Mouse (Mus musculus): ENCODE data around the gene Gm17175. TPM values are rescaled to one million over a fixed set of nuclear protein-coding genes. Genes with fewer than 3 reads are reported as not detected.
"Not testable (repeated sequence)": the region's sequence is repeated elsewhere in the genome, so short reads cannot be mapped to it uniquely, and the experiment has no call there.

The Gm17175 gene
- not detected in 2 replicates for polyA plus RNA-seq (2015; fragmentation: Nextera tagmentation; extraction: Ambion mirVana)

DNA sequence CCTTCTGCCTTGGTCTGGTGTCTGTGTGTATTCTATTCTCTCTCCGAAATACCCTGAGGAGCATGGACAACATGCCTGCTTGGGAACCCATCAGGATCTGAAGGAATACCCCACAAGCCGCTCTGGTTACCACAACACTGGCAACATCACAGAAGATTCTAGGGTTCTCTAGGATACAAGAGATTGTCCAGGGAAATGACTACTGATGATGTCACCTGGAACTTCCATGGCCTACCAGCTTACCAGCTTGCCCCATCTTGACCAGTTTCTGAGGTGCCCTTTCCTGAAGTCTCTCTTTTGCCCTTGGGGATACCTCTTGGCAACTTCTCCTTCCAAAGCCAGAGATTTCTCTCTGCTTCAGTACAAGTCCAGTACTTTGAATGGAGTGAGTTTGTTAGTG, at the start of gene Gm17175:
Gene Gm17175 (minus strand): TSS at position 101 of the 400 bp plus-strand sequence.
- H3K9ac ChIP-seq (replicated peaks); H3K4me1 ChIP-seq; ATAC-seq (replicated peaks); H3K36me3 ChIP-seq; H3K27me3 ChIP-seq; H3K27ac ChIP-seq (replicated peaks); H3K9me3 ChIP-seq; H3K4me2 ChIP-seq (replicated peaks); H3K4me3 ChIP-seq: not testable (repeated sequence)
- 94% methylated on average over 2 of the region's 2 CpGs for WGBS

GRCm38 (mm10) chr14:51611210-51611609, 37.3 kb upstream of the Gm17175 start, which contains the start of gene Gm17078:
Gene Gm17078, minus strand, starts transcription at chr14:51611310.
- 94% methylated on average over 1 of the region's 1 CpGs for WGBS
- no peaks in the 10 kb centered on the region for H3K9me3 ChIP-seq
- no peak within 1 kb of the TSS for H3K4me3 ChIP-seq
- H3K27me3 ChIP-seq, result no peaks in the 10 kb centered on the region
- no peaks in the 10 kb centered on the region for H3K4me1 ChIP-seq
- H3K9ac ChIP-seq (replicated peaks), result no peak within 1 kb of the TSS
- ATAC-seq (replicated peaks), result no peak
- H3K4me2 ChIP-seq (replicated peaks), result no peak within 1 kb of the TSS
- H3K36me3 ChIP-seq, result no peaks in the 10 kb centered on the region
- H3K27ac ChIP-seq (replicated peaks), result no peak within 1 kb of the TSS

DNA sequence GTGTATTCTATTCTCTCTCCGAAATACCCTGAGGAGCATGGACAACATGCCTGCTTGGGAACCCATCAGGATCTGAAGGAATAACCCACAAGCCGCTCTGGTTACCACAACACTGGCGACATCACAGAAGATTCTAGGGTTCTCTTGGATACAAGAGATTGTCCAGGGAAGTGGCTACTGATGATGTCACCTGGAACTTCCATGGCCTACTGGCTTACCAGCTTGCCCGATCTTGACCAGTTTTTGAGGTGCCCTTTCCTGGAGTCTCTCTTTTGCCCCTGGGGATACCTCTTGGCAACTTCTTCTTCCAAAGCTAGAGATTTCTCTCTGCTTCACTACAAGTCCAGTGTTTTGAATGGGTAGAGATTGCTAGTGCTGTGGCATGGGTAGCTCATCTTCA, 18.2 kb upstream of the Gm17175 start, which contains the start of gene Gm17174:
Gene Gm17174 (minus strand): TSS at position 101 of the 400 bp plus-strand sequence.
- H3K4me2 ChIP-seq (replicated peaks); H3K27ac ChIP-seq (replicated peaks); H3K4me1 ChIP-seq; H3K9ac ChIP-seq (replicated peaks); H3K9me3 ChIP-seq; H3K4me3 ChIP-seq; H3K27me3 ChIP-seq; H3K36me3 ChIP-seq; ATAC-seq (replicated peaks): not testable (repeated sequence)
- 92% methylated on average over 4 of the region's 4 CpGs for WGBS

DNA sequence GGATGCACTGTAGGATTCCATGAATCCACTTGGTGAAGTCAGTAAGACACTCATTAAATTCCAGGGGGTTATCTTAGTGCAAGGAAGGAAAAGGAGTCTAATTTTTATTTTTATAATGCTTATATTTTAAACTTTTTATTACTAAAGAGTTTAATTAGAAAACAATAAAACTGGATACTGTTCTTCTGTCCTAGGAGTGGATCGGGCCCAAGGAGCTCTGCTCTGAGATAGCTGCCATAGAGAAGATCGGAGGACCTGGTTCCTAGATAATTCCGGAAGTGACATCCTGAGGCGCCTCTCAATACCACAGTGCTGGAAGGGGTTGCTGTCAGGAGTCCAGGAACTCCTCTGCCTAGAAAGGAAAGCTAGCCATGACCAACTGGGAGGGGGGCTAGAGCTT, 21.4 kb downstream of the Gm17175 start, which contains the start of gene Gm5622:
Gene Gm5622 (plus strand): TSS at position 301 of the 400 bp plus-strand sequence.
- Histone ChIP-seq H3K4me2 (replicated peaks) (no peak within 1 kb of the TSS), H3K4me1 (no peaks in the 10 kb centered on the region), H3K9me3 (no peaks in the 10 kb centered on the region), H3K27me3 (no peaks in the 10 kb centered on the region), H3K27ac (replicated peaks) (no peak within 1 kb of the TSS), H3K36me3 (no peaks in the 10 kb centered on the region), H3K4me3 (no peak within 1 kb of the TSS), H3K9ac (replicated peaks) (no peak within 1 kb of the TSS)
- WGBS, result 94% methylated on average over 4 of the region's 4 CpGs
- no peak for ATAC-seq (replicated peaks)

Other genes with a start within 250 kb of the Gm17175 start
- not detected in 2 replicates for gene Gm7247, start 212.3 kb downstream of the Gm17175 start, polyA plus RNA-seq (2015; fragmentation: Nextera tagmentation; extraction: Ambion mirVana)
- not detected in 2 replicates for gene Vmn2r88, start 163.2 kb downstream of the Gm17175 start, polyA plus RNA-seq (2015; fragmentation: Nextera tagmentation; extraction: Ambion mirVana)
- gene Vmn2r89, start 122.2 kb downstream of the Gm17175 start, polyA plus RNA-seq (2015; fragmentation: Nextera tagmentation; extraction: Ambion mirVana), result not detected in 2 replicates
- gene Gm5622, start 21.3 kb downstream of the Gm17175 start, polyA plus RNA-seq (2015; fragmentation: Nextera tagmentation; extraction: Ambion mirVana), result not detected in 2 replicates
- not detected in 2 replicates for gene Gm17174, start 18.1 kb upstream of the Gm17175 start, polyA plus RNA-seq (2015; fragmentation: Nextera tagmentation; extraction: Ambion mirVana)
- gene Gm17078, start 37.2 kb upstream of the Gm17175 start, polyA plus RNA-seq (2015; fragmentation: Nextera tagmentation; extraction: Ambion mirVana), result not detected in 2 replicates
- gene Gm4181, start 61.6 kb upstream of the Gm17175 start, polyA plus RNA-seq (2015; fragmentation: Nextera tagmentation; extraction: Ambion mirVana), result not detected in 2 replicates
- not detected in 2 replicates for gene Gm17079, start 121.4 kb upstream of the Gm17175 start, polyA plus RNA-seq (2015; fragmentation: Nextera tagmentation; extraction: Ambion mirVana)
- gene Gm5800, start 143.1 kb upstream of the Gm17175 start, polyA plus RNA-seq (2015; fragmentation: Nextera tagmentation; extraction: Ambion mirVana), result not detected in 2 replicates
- not detected in 2 replicates for gene Ang4, start 199.5 kb upstream of the Gm17175 start, polyA plus RNA-seq (2015; fragmentation: Nextera tagmentation; extraction: Ambion mirVana)
- gene AY358078, start 226.0 kb upstream of the Gm17175 start, polyA plus RNA-seq (2015; fragmentation: Nextera tagmentation; extraction: Ambion mirVana), result not detected in 2 replicates